Mouse (Mus musculus): ENCODE measurements at regions not wholly inside any gene's neighbourhood (a gene's known extent, or its start where the extent isn't known, plus 50 kb on each side); places are given as distances from the start of the nearest gene placed in this dataset.

DNA sequence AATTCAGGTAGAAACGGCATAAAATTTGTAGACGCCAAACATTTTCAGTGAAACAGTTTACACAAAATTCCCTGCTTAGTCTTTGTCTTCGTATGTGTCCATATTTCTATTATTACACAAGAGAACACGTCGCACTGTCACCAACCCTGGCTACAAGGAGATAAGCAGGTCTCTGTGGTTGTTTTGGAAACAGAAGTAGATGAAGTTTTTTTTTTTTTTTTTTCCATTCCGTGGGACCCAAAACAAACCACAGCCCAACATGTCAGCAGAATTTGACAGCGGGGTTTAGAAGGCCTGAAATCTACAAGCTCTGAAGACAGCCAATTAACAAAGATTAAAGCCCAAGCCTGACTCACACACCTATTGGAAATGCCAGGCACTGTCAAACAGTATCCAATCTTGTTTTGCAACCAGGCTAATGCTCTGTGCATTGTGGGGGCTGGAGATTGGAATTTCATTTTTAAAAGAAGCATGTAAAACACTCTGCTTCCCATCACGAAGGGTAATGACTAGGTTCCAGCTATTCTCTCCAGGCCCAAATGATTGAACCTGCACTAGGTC is 428.5 kb upstream of the Btbd3 start:
- TF ChIP-seq CTCF (IDR thresholded peaks at IDR 0.05; ENCODE audit: low read depth, low read length) (no peak), POLR2A (IDR thresholded peaks at IDR 0.05; ENCODE audit: borderline replicate concordance, low read depth, low read length) (no peak)
